Mouse (Mus musculus): Measurements from ENCODE around the gene Nxph1. TPM values are rescaled to one million over a fixed set of nuclear protein-coding genes. Genes with fewer than 3 reads are reported as not detected.

The Nxph1 gene
- polyA plus RNA-seq, 1 experiment from 2014 or later, result not detected

DNA sequence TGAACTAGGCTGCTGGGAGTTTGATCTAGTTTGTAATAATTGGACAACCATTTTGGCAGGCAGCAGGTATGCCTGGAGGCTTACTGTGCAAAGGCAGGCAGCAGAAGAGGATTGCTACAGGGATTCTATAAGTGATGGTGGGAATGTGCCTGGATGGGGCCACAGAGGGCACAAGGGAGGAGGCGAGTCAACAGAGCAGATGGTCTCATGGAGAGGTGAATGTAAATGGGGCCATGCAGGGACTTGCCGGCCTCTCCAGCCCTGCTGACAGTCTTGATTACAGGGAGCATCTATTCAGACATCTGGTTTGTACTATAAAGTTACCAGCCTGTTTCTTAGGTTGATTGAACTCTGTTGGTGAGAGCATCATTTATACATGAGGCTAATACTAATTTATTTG, 98.6 kb downstream of the Nxph1 start:
- TF ChIP-seq CTCF (IDR thresholded peaks at IDR 0.05), result no peak
- TF ChIP-seq EP300 (IDR thresholded peaks at IDR 0.05), result no peak
- DNase-seq (ENCODE audit: low spot score), result no peak
- H3K4me2 ChIP-seq (replicated peaks; ENCODE audit: low read depth, low read length), result no peak overlapping the region
- no peaks in the 10 kb centered on the region for H3K9me3 ChIP-seq (ENCODE audit: low read length)
- no peaks in the 10 kb centered on the region for H3K4me1 ChIP-seq (ENCODE audit: insufficient read depth, low read depth, low read length)
- 45% methylated on average over 2 of the region's 2 CpGs for WGBS
- H3K9ac ChIP-seq (replicated peaks; ENCODE audit: low read depth), result no peak overlapping the region
- no peak overlapping the region for H3K27ac ChIP-seq (ENCODE audit: low read length)
- H3K36me3 ChIP-seq (ENCODE audit: insufficient read depth, low read length), result no peaks in the 10 kb centered on the region
- ATAC-seq, result no peak
- H3K4me3 ChIP-seq (ENCODE audit: low read depth, low read length), result no peak overlapping the region
- H3K27me3 ChIP-seq (replicated peaks; ENCODE audit: insufficient read depth, low read length), result no peaks in the 10 kb centered on the region

GRCm38 (mm10) chr6:9061261-9062105, 113.3 kb downstream of the Nxph1 start:
- DNase-seq (ENCODE audit: low spot score), result no peak

DNA sequence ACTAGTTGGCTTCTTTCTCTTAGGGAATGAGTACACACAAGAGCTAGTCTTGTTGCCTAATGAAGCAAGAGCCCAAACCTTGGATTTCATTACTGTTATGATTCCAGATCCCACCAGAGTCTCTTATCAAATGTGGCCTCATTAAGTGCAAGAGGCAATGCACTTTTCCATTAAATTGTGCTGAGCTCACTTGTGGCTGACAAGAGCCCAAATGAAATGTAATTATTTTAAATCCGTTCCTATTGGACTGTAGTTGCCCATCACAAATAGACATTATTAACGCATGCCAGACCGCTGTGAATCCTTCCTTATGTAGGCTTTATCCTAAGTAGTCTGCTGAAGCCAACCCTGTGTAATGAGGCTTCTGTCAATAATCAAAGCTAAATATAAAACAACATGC, 118.2 kb downstream of the Nxph1 start:
- Histone ChIP-seq H3K4me3 (ENCODE audit: low read depth, low read length) (no peak overlapping the region), H3K36me3 (ENCODE audit: insufficient read depth, low read length) (no peaks in the 10 kb centered on the region), H3K27ac (ENCODE audit: low read length) (no peak overlapping the region), H3K27me3 (replicated peaks; ENCODE audit: insufficient read depth, low read length) (no peaks in the 10 kb centered on the region), H3K9me3 (ENCODE audit: low read length) (no peaks in the 10 kb centered on the region), H3K4me2 (replicated peaks; ENCODE audit: low read depth, low read length) (no peak overlapping the region), H3K4me1 (ENCODE audit: insufficient read depth, low read depth, low read length) (no peaks in the 10 kb centered on the region), H3K9ac (replicated peaks; ENCODE audit: low read depth) (no peak overlapping the region)
- 78% methylated on average over 3 of the region's 3 CpGs for WGBS
- ATAC-seq (no peak), DNase-seq (ENCODE audit: low spot score) (no peak)
- TF ChIP-seq EP300 (IDR thresholded peaks at IDR 0.05) (no peak), CTCF (IDR thresholded peaks at IDR 0.05) (no peak)

More at GRCm38 (mm10) chr6:9061261-9062105, 113.3 kb downstream of the Nxph1 start:
- Histone ChIP-seq H3K9me3 (ENCODE audit: low read length) (no peaks in the 10 kb centered on the region), H3K27ac (ENCODE audit: low read length) (no peak overlapping the region), H3K4me2 (replicated peaks; ENCODE audit: low read depth, low read length) (no peak overlapping the region), H3K9ac (replicated peaks; ENCODE audit: low read depth) (no peak overlapping the region), H3K4me1 (ENCODE audit: insufficient read depth, low read depth, low read length) (no peaks in the 10 kb centered on the region), H3K4me3 (ENCODE audit: low read depth, low read length) (no peak overlapping the region), H3K36me3 (ENCODE audit: insufficient read depth, low read length) (no peaks in the 10 kb centered on the region), H3K27me3 (replicated peaks; ENCODE audit: insufficient read depth, low read length) (no peaks in the 10 kb centered on the region)
- ATAC-seq, result no peak
- TF ChIP-seq CTCF (IDR thresholded peaks at IDR 0.05) (no peak), EP300 (IDR thresholded peaks at IDR 0.05) (no peak)
- WGBS, result 79% methylated on average over 4 of the region's 4 CpGs

DNA sequence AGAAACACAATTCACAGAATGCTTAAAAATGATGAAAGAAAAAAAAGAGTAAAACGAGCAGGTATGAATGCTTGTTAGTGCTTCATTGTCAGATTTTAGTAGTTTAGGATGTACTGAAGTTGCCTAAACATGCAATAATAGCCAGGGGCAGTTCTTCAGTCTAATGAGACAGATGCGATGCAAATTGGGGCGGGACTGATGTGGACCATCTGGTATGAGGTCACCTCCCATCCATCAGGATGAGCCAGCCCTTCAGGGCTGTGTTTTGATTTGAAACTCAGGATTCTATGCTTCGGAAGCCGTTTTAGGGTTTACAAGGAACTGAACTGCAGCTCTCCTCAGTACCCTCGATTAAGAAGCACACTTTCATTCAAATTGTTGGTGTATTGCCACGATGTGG, 121.7 kb downstream of the Nxph1 start:
- no peak for DNase-seq (ENCODE audit: low spot score)
- no peaks in the 10 kb centered on the region for H3K27me3 ChIP-seq (replicated peaks; ENCODE audit: insufficient read depth, low read length)
- no peak overlapping the region for H3K9ac ChIP-seq (replicated peaks; ENCODE audit: low read depth)
- no peaks in the 10 kb centered on the region for H3K9me3 ChIP-seq (ENCODE audit: low read length)
- ATAC-seq, result no peak
- no peak for TF ChIP-seq CTCF (IDR thresholded peaks at IDR 0.05)
- no peaks in the 10 kb centered on the region for H3K36me3 ChIP-seq (ENCODE audit: insufficient read depth, low read length)
- H3K27ac ChIP-seq (ENCODE audit: low read length), result no peak overlapping the region
- no peak overlapping the region for H3K4me2 ChIP-seq (replicated peaks; ENCODE audit: low read depth, low read length)
- 45% methylated on average over 7 of the region's 7 CpGs for WGBS
- H3K4me3 ChIP-seq (ENCODE audit: low read depth, low read length), result no peak overlapping the region
- no peaks in the 10 kb centered on the region for H3K4me1 ChIP-seq (ENCODE audit: insufficient read depth, low read depth, low read length)

GRCm38 (mm10) chr6:9076463-9076862, 128.2 kb downstream of the Nxph1 start:
- WGBS, result 52% methylated on average over 2 of the region's 2 CpGs

DNA sequence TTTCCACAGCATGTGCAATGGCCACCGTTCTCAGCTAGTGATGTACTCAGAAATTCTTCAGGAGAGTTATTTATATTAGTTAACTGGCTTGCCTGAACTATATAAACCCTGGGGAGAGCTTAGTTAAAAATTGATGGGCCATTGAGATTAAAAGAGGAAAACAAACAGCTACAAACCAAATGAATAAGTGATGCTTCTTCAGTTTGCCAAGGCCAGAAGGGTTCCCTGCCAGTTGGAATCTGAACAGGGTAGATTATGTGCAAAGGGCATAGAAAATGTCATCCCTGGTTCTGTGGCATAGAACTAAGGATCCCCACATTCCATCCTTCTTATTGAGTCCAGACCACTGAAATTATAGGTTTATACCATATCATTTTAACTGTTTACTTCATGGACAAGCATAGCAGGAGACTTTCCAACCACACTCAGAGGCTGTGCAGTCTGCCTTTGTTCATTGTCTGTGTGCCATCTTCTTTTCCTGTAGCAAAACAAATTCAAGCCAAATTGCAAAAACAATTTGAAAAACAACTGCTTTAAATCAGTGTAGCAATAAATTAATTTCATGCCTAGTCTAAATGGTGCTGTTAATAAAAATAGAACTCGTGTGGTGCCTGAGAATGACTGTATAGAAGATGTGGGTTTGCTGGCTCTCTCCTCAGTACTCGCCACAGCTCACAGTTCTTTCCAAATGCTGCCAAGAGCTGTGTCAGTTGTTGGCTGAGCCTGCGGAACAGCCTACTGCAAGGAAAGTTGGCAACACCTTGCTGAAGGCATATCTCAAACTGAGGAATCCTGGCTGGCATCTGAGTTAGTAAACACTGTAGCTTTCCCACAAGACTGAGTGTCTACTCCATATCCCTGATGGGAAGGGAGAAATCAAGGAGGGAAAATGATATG, 129.8 kb downstream of the Nxph1 start:
- Histone ChIP-seq H3K4me1 (ENCODE audit: insufficient read depth, low read depth, low read length) (no peaks in the 10 kb centered on the region), H3K9me3 (ENCODE audit: low read length) (no peaks in the 10 kb centered on the region), H3K27ac (ENCODE audit: low read length) (no peak overlapping the region), H3K4me2 (replicated peaks; ENCODE audit: low read depth, low read length) (no peak overlapping the region), H3K9ac (replicated peaks; ENCODE audit: low read depth) (no peak overlapping the region), H3K27me3 (replicated peaks; ENCODE audit: insufficient read depth, low read length) (no peaks in the 10 kb centered on the region), H3K36me3 (ENCODE audit: insufficient read depth, low read length) (no peaks in the 10 kb centered on the region), H3K4me3 (ENCODE audit: low read depth, low read length) (no peak overlapping the region)
- DNase-seq (ENCODE audit: low spot score) (no peak), ATAC-seq (no peak)
- WGBS, result 50% methylated on average over 4 of the region's 4 CpGs
- TF ChIP-seq EP300 (IDR thresholded peaks at IDR 0.05) (no peak), CTCF (IDR thresholded peaks at IDR 0.05) (no peak)

More at GRCm38 (mm10) chr6:9076463-9076862, 128.2 kb downstream of the Nxph1 start:
- TF ChIP-seq EP300 (IDR thresholded peaks at IDR 0.05), result no peak
- TF ChIP-seq CTCF (IDR thresholded peaks at IDR 0.05), result no peak
- Histone ChIP-seq H3K9ac (replicated peaks; ENCODE audit: low read depth) (no peak overlapping the region), H3K36me3 (ENCODE audit: insufficient read depth, low read length) (no peaks in the 10 kb centered on the region), H3K27me3 (replicated peaks; ENCODE audit: insufficient read depth, low read length) (no peaks in the 10 kb centered on the region), H3K4me2 (replicated peaks; ENCODE audit: low read depth, low read length) (no peak overlapping the region), H3K4me1 (ENCODE audit: insufficient read depth, low read depth, low read length) (no peaks in the 10 kb centered on the region), H3K4me3 (ENCODE audit: low read depth, low read length) (no peak overlapping the region), H3K27ac (ENCODE audit: low read length) (no peak overlapping the region), H3K9me3 (ENCODE audit: low read length) (no peaks in the 10 kb centered on the region)
- DNase-seq (ENCODE audit: low spot score) (no peak), ATAC-seq (no peak)
